Mouse (Mus musculus) kidney, postnatal 0 days (tissue): ENCODE measurements around the gene B3gnt9. TPM values are rescaled to one million over a fixed set of nuclear protein-coding genes. Genes with fewer than 3 reads are reported as not detected.

Experiments
- ATAC-seq: fragments of 200-750 bp; cut with Nextera tagmentation; replicated peaks from 2 replicates; pipeline ENCODE4 v1.8.0; 2017; ENCODE audit warnings: low read depth, moderate number of reproducible peaks, moderate TSS enrichment, moderate library complexity; ENCODE audit not compliant: low FRiP score
- DNase-seq: peaks from one replicate; pipeline ENCODE4 v3.0.0-alpha.2; 2016; ENCODE audit warnings: low spot score
- H3K27ac ChIP-seq: fragments of 300-500 bp; sonication (generic); 2 replicates; pipeline ENCODE4 v1.5.1; 2014; ENCODE audit warnings: mild to moderate bottlenecking
- H3K27me3 ChIP-seq: fragments of 300-500 bp; sonication (generic); 2 replicates; pipeline ENCODE4 v1.6.1; 2014; ENCODE audit warnings: low read length, mixed read lengths; ENCODE audit not compliant: insufficient read depth
- H3K36me3 ChIP-seq: fragments of 300-500 bp; sonication (generic); 2 replicates; pipeline ENCODE4 v1.6.1; 2014; ENCODE audit warnings: low read length, mixed read lengths; ENCODE audit not compliant: insufficient read depth
- H3K4me1 ChIP-seq: fragments of 300-500 bp; sonication (generic); replicated peaks from 2 replicates; pipeline ENCODE4 v1.6.1; 2014; ENCODE audit warnings: antibody characterized with exemption, low read length, mixed read lengths; ENCODE audit not compliant: insufficient read depth
- H3K4me2 ChIP-seq: fragments of 300-500 bp; sonication (generic); 2 replicates; pipeline ENCODE4 v1.6.1; 2014; ENCODE audit warnings: mild to moderate bottlenecking, low read length, moderate library complexity, mixed read lengths
- H3K4me3 ChIP-seq: fragments of 300-500 bp; sonication (generic); replicated peaks from 2 replicates; pipeline ENCODE4 v1.5.1; 2014; ENCODE audit warnings: low read depth, low read length
- H3K9ac ChIP-seq: fragments of 300-500 bp; sonication (generic); 2 replicates; pipeline ENCODE4 v1.6.1; 2014; ENCODE audit warnings: low read depth, low read length
- H3K9me3 ChIP-seq: fragments of 300-500 bp; sonication (generic); replicated peaks from 2 replicates; pipeline ENCODE4 v1.6.1; 2016; ENCODE audit warnings: low read length, inconsistent platforms, mixed read lengths
- CTCF ChIP-seq: IDR thresholded peaks from 2 replicates; pipeline ENCODE4 v1.5.1; 2016; ENCODE audit warnings: antibody characterized with exemption, low read depth, mild to moderate bottlenecking, moderate library complexity
- WGBS: fragments of 180-500 bp; shearing (Covaris S2); extraction: QIAGEN DNeasy Blood & Tissue Kit; methylation state at CpG from one replicate; pipeline ENCODE4 v1.1.7; 2014; 5-methylcytosine and 5-hydroxymethylcytosine counted together
- polyA plus RNA-seq: library from polyadenylated mRNA; unstranded; fragments of >200 nt; fragmentation: Nextera tagmentation; extraction: Ambion mirVana; gene quantifications from 2 replicates; pipeline ENCODE4 v1.2.1, GENCODE M21; 2015

The B3gnt9 gene
- polyA plus RNA-seq, 1 experiment from 2014 or later, result 7.5 TPM

GRCm38 (mm10) chr8:105276292-105277120, 21.6 kb upstream of the B3gnt9 start:
- WGBS, result 4% methylated on average over 30 of the region's 30 CpGs
- 0 out of 2 replicates have a peak overlapping the region, but pooled peaks have one; percentile 31 for H3K9ac ChIP-seq

GRCm38 (mm10) chr8:105275840-105276239, 20.9 kb upstream of the B3gnt9 start, which contains the start of gene Nol3:
Nol3 (plus strand) TSS chr8:105276140.
- H3K36me3 ChIP-seq, result no peaks in the 10 kb centered on the region
- TF ChIP-seq CTCF, result no peak
- no peak for DNase-seq
- peak within 1 kb of the TSS; percentile 69 for H3K4me2 ChIP-seq
- no peak within 1 kb of the TSS for H3K27ac ChIP-seq
- 0 out of 2 replicates have a peak, but pooled peaks have one; percentile 2 for ATAC-seq
- peak within 1 kb of the TSS; percentile 31 for H3K4me3 ChIP-seq
- no peaks in the 10 kb centered on the region for H3K9me3 ChIP-seq
- peaks cover 62% of the 10 kb centered on the region for H3K27me3 ChIP-seq
- H3K9ac ChIP-seq, result 0 out of 2 replicates have a peak within 1 kb of the TSS, but pooled peaks have one; percentile 31
- 6% methylated on average over 10 of the region's 10 CpGs for WGBS
- 0 out of 2 replicates have a peak, but pooled peaks cover 2% of the 10 kb centered on the region for H3K4me1 ChIP-seq

More at GRCm38 (mm10) chr8:105276292-105277120, 21.6 kb upstream of the B3gnt9 start:
- Histone ChIP-seq H3K9me3 (no peaks in the 10 kb centered on the region), H3K27me3 (peaks cover 55% of the 10 kb centered on the region), H3K27ac (no peak overlapping the region), H3K4me2 (peak overlapping the region; percentile 69), H3K4me1 (0 out of 2 replicates have a peak, but pooled peaks cover 2% of the 10 kb centered on the region), H3K36me3 (no peaks in the 10 kb centered on the region; the same call in 1 of the 2 replicates), H3K4me3 (peak overlapping the region; percentile 31)
- 0 out of 2 replicates have a peak, but pooled peaks have one; percentile 4 for TF ChIP-seq CTCF
- peak; percentile 24 for ATAC-seq
- DNase-seq, result peak; percentile 51

- Histone ChIP-seq H3K9ac (no peak overlapping the region), H3K9me3 (no peaks in the 10 kb centered on the region), H3K4me1 (0 out of 2 replicates have a peak, but pooled peaks cover 2% of the 10 kb centered on the region), H3K4me3 (0 out of 2 replicates have a peak overlapping the region, but pooled peaks have one; percentile 31), H3K4me2 (peak overlapping the region; percentile 69), H3K36me3 (no peaks in the 10 kb centered on the region), H3K27ac (no peak overlapping the region), H3K27me3 (peaks cover 66% of the 10 kb centered on the region)
- DNase-seq (no peak), ATAC-seq (no peak)
- 6% methylated on average over 11 of the region's 11 CpGs for WGBS
- no peak for TF ChIP-seq CTCF
These were observed 20.4 kb upstream of the B3gnt9 start for GRCm38 (mm10) chr8:105275387-105275786.

- TF ChIP-seq CTCF, result no peak
- Histone ChIP-seq H3K4me3 (no peak overlapping the region), H3K27ac (no peak overlapping the region), H3K4me1 (peaks cover 15% of the 10 kb centered on the region; the same call in 1 of the 2 replicates), H3K9ac (no peak overlapping the region), H3K27me3 (peaks cover 77% of the 10 kb centered on the region), H3K4me2 (no peak overlapping the region), H3K9me3 (no peaks in the 10 kb centered on the region), H3K36me3 (no peaks in the 10 kb centered on the region)
- no peak for DNase-seq
- 2% methylated on average over 11 of the region's 11 CpGs for WGBS
- ATAC-seq, result no peak
These were observed 15.9 kb upstream of the B3gnt9 start for GRCm38 (mm10) chr8:105270916-105271186.

- no peak for TF ChIP-seq CTCF
- H3K27me3 ChIP-seq, result peaks cover 77% of the 10 kb centered on the region
- peak overlapping the region; percentile 43; the same call in 1 of the 2 replicates for H3K9ac ChIP-seq
- peaks cover 15% of the 10 kb centered on the region; the same call in 1 of the 2 replicates for H3K4me1 ChIP-seq
- 4% methylated on average over 39 of the region's 39 CpGs for WGBS
- H3K27ac ChIP-seq, result no peak overlapping the region
- ATAC-seq (no peak), DNase-seq (no peak)
- no peaks in the 10 kb centered on the region for H3K9me3 ChIP-seq
- H3K4me3 ChIP-seq, result peak overlapping the region; percentile 43
- peak overlapping the region; percentile 86 for H3K4me2 ChIP-seq
- H3K36me3 ChIP-seq, result no peaks in the 10 kb centered on the region
These were observed 15.4 kb upstream of the B3gnt9 start for GRCm38 (mm10) chr8:105270101-105270915.
